Mouse (Mus musculus): ENCODE results near the gene Ppm1h.

Gene Ppm1h

GRCm38 (mm10) chr10:122861696-122862385, 183.3 kb downstream of the Ppm1h start:
- no peak for DNase-seq

DNA sequence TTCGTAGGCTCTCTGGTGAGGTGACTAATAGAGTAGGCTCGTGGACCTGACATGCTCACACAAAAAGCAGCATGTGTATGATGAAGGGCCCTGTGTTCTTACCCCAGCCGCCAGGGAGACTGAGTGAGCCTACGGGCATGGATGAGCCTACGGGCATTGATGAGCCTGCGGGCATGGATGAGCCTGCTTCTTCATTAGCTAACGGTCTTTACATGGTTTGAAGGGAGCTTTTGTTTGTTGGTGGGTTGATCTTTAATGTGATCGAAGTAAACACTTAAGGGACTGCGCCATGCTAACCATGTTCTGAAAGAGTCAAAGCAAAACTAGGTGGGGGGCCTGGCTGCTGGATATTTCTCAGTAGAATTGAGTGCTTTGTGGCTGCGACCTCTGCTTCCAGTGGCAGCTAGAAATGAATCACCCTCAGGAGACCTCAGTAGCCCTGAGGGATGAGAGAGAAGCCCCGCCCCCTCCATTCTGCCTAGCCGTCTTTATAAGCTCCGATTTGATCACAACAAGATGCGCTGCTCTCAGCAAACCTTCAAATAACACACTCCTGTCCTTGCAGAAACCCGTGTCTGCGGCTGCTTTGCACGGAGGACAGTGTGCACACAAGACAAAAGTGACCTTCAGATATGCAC, 183.9 kb downstream of the Ppm1h start:
- no peak for DNase-seq

GRCm38 (mm10) chr10:122869865-122870503, 191.4 kb downstream of the Ppm1h start:
- DNase-seq: no peak

DNA sequence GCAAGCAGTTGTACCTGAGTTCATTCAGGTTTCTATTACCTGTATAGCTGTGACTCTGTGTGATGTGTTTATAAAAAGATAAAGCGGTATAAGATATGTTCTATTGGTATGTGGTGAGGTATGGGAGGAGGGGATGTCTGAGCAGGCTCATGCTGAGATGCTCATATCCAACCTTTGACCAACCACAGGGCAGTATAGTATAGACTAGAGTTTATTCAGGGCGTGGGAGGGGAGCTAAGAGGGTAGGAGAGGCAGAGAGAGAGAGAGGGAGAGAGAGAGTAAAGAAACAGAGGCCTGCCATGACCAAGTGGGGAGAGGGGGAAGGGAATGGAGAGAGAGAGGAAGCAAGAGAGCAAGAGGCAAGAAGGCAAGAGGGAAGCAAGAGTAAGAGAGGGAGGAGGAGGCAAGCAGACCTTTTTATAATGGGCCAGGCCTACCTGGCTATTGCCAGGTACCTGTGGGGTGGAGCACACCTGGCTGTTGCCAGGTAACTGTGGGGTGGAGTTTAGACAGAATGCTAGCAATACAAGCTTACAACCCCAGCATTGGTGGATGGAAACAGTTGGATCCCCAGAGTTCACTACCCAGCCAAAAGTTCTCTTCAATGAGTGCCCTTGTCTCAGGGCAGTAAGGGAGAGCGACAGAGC, 192.4 kb downstream of the Ppm1h start:
- DNase-seq: no peak

GRCm38 (mm10) chr10:122872720-122873119, 194.2 kb downstream of the Ppm1h start:
- DNase-seq: no peak

GRCm38 (mm10) chr10:122876964-122877363, 198.4 kb downstream of the Ppm1h start:
- no peak for DNase-seq

DNA sequence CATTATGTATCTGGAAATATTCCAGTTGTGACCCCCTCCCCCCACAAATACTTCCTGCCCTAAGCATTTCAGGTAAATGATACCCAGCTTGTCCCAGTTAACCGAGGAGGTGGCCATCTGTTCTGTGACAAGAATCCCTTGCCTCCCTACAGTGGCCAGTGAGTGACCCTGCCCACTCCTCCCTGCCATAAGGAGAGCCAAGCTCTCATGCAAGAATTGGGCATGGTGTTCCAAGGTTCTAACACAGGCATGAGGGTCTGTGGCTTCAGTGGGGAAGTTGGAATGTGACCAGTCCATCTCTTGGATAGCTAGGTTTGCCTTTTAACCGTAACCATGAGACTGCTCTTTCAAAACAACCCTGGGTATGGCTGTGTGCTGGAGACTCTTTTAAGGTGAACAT, 198.9 kb downstream of the Ppm1h start:
- DNase-seq: no peak

GRCm38 (mm10) chr10:122881456-122881855, 202.9 kb downstream of the Ppm1h start:
- no peak for DNase-seq

- DNase-seq: no peak
Observed at GRCm38 (mm10) chr10:122882614-122883013, 204.1 kb downstream of the Ppm1h start.

DNA sequence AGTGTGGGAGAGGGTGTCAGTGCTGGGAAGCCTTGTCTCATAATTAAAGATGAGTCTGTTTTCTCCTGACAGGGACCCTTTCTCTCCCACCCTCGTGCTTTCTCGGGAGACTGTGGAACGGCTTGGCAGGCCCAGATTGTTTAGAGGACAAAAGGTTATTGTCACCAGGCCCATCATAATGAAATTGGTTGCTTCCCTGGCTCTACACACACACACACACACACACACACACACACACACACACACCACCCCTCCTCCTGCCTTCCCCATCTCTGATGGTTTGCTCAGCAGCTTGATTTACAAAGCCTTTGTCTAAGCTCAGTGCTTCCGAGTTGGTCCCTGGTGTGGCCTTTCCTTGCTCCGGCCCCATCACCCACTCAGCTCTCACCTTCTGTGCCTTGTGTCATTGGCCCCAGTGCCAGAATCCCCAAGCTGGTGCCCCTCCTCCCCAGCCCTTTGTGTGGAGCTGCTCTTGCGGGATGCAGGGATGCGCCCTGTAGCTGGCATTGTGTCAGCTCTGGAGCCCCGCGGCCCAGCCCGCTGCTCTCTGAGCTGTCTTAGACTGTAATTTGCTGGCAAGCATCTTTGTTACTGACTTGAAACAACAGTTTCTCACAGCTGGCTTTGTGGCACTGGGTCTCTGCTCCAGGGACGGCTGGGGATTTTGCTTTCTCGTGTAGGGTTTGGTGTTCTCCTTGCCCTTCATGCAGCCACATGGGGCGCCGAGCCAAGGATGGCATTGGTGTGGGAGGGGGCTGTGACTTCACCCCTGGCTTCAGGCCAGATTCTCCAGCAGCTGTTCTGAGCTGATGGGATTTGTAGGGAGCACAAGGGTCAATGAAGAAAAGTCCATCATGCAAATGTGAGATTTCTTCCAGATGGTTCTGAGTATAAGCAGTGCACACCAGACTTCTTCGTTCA, 205.5 kb downstream of the Ppm1h start:
- DNase-seq: peak; percentile 81

- no peak for DNase-seq
Observed at GRCm38 (mm10) chr10:122885301-122885700, 206.7 kb downstream of the Ppm1h start.

- DNase-seq: no peak
Observed at GRCm38 (mm10) chr10:122886055-122886915, 207.7 kb downstream of the Ppm1h start.

- no peak for DNase-seq
Observed at GRCm38 (mm10) chr10:122886916-122887527, 208.5 kb downstream of the Ppm1h start.

GRCm38 (mm10) chr10:122887528-122888183, 209.1 kb downstream of the Ppm1h start:
- no peak for DNase-seq

- DNase-seq: no peak
Observed at GRCm38 (mm10) chr10:122890682-122891350, 212.3 kb downstream of the Ppm1h start.

GRCm38 (mm10) chr10:122891461-122891860, 212.9 kb downstream of the Ppm1h start:
- DNase-seq: no peak

DNA sequence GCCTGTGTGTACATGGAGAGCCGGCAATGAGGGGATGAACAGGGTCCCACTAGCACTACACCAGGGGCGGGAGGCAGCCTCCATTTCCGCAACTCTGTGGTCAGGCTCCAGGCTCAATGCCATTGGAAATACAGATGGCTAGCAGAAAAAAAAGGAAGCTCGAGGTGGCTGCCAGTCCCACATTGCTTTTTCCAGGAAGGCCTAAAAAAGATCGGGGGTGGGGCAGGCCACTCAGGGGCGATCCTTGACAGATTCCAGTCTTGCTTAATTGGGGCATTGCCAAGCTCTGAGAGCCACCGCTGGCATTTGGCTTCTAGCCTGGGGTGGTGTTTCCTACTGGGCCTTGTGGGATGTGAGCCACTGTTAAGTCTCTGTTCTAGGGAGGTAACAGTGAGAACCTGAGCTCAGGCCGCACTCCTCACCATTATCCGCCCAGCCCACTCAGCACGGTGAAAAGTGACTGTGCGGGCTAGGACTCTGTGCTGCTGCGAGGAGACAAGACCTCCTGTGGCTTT, 216.1 kb downstream of the Ppm1h start:
- peak; percentile 79 for DNase-seq

DNA sequence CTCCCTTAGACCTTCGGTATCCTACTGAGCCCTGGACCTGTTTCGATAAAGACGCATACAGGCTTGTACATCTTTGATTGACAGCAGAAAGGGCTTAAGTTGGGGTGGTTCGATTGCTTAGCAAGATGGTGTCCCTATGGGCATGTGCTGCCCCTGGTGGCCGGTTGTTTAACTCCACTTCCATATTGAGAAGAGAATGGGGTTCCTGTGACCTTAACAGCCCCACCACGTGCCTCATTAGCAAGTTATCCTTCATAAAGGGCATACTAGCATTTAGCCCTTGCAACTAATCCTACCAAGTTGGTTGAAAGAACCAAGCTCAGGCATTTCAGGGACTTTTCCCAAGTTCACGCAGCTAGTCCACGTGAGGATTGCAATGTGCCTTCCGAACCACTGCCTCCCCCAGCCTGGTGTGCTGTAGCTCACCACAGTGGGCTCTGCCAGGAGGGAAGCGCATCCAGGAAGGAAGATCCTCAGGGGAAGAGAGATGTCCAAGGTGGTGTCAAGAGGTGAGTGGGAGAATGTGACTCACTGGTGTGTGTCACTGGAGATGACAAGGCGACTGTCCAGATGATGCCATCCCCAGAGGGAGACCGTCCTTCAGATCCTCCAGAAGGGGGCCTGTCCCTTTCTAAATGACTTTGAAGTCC, 216.7 kb downstream of the Ppm1h start:
- peak; percentile 53 for DNase-seq

GRCm38 (mm10) chr10:122899971-122900370, 221.4 kb downstream of the Ppm1h start:
- DNase-seq: no peak
